Mouse (Mus musculus) testis, adult 2 months (tissue): ENCODE measurements around the gene Ndufv2. TPM values are rescaled to one million over a fixed set of nuclear protein-coding genes. Genes with fewer than 3 reads are reported as not detected.
"Not testable (repeated sequence)": the region's sequence is repeated elsewhere in the genome, so short reads cannot be mapped to it uniquely, and the experiment has no call there.

Experiments used
- H3K27ac ChIP-seq: fragments of 200-500 bp; 2 replicates; pipeline ENCODE4 v1.5.1; 2012; ENCODE audit warnings: low read depth, low read length; ENCODE audit not compliant: control insufficient read depth, insufficient read depth
- H3K27me3 ChIP-seq: fragments of 200-500 bp; 2 replicates; pipeline ENCODE4 v1.6.1; 2012; ENCODE audit warnings: mild to moderate bottlenecking, low read length, moderate library complexity; ENCODE audit not compliant: control insufficient read depth, insufficient read depth
- H3K36me3 ChIP-seq: fragments of 200-500 bp; 2 replicates; pipeline ENCODE4 v1.6.1; 2012; ENCODE audit warnings: mild to moderate bottlenecking, low read length; ENCODE audit not compliant: control insufficient read depth, insufficient read depth
- H3K4me1 ChIP-seq: fragments of 200-500 bp; 2 replicates; pipeline ENCODE4 v1.6.1; 2012; ENCODE audit warnings: low read length; ENCODE audit not compliant: control insufficient read depth, insufficient read depth
- H3K4me3 ChIP-seq: fragments of 200-500 bp; 2 replicates; pipeline ENCODE4 v1.5.1; 2012; ENCODE audit warnings: low read depth, mild to moderate bottlenecking, low read length, moderate library complexity, mixed read lengths; ENCODE audit not compliant: control insufficient read depth
- CTCF ChIP-seq: fragments of 200-500 bp; IDR thresholded peaks from 2 replicates; pipeline ENCODE4 v1.5.1; 2012; ENCODE audit warnings: low read depth, mild to moderate bottlenecking, inconsistent platforms, low read length, moderate library complexity; ENCODE audit not compliant: control insufficient read depth, insufficient read depth, insufficient replicate concordance
- POLR2A ChIP-seq: fragments of 200-500 bp; IDR thresholded peaks from 2 replicates; pipeline ENCODE4 v1.6.1; 2012; ENCODE audit warnings: low read depth, mild to moderate bottlenecking, inconsistent platforms, low read length, moderate library complexity; ENCODE audit not compliant: control insufficient read depth
- polyA plus RNA-seq: library from polyadenylated mRNA; depleted of rRNA; stranded (reverse); fragments of >200 nt; gene quantifications from 2 replicates; pipeline ENCODE4 v1.2.3, GENCODE M21; 2012

Ndufv2 gene
- polyA plus RNA-seq, 1 experiment: 152 TPM

DNA sequence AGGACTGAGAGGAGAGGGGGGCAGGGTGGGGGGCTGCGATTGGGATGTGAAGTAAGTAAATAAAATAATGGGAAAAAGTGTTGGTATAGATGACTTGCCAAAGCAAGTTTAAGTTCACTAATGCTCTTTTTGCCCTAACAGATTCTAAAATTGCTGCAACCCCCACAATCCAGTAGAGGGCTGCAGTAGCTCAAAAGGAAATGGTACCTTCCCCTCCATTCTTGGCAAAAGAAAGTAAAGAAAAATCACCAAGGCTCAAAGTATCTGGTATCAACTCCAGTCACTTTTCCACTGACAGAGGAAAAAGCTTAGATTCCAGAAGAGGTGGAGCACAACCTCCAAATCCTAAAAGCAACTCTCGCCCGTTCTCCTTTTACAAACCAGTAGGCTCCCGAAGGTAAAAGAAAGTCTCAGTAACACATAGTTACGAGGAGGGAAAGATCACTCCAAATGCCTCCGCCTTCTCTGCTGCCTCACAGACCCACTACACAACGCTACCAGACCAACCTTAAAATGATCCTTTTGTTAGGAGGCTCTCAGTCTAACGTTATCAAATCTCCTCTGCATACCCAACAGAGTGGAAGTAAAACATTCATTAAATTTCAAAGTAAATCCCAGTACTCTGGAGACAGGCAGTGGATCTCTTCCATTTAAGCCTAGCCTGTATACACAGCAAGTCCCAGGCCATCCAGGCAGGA, 40.0 kb downstream of the Ndufv2 start:
- Histone ChIP-seq H3K36me3 (no peaks in the 10 kb centered on the region), H3K27ac (no peak overlapping the region), H3K27me3 (no peaks in the 10 kb centered on the region), H3K4me1 (no peaks in the 10 kb centered on the region), H3K4me3 (no peak overlapping the region)
- TF ChIP-seq CTCF: no peak
- no peak for TF ChIP-seq POLR2A

DNA sequence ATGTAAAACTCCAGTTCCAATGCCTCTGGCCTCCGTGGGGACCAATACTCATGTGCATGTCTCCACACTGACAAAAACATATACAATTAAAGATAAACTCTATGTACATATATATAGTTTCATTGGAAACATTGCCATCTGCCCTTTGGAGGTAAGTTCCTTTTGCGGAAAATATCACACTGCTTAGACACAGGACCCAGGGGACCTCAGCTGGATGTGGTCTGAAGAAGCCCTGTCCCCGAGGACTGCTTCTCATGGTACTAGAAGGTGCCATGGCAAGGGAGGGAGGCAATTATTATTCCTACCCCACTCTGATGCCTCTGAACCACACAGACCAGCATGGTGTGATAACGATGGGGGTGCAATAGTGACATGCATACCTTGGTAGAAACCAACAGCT, 43.2 kb downstream of the Ndufv2 start:
- Histone ChIP-seq H3K4me1 (no peaks in the 10 kb centered on the region), H3K27ac (no peak overlapping the region), H3K27me3 (no peaks in the 10 kb centered on the region), H3K36me3 (no peaks in the 10 kb centered on the region), H3K4me3 (no peak overlapping the region)
- TF ChIP-seq CTCF (no peak), POLR2A (no peak)

DNA sequence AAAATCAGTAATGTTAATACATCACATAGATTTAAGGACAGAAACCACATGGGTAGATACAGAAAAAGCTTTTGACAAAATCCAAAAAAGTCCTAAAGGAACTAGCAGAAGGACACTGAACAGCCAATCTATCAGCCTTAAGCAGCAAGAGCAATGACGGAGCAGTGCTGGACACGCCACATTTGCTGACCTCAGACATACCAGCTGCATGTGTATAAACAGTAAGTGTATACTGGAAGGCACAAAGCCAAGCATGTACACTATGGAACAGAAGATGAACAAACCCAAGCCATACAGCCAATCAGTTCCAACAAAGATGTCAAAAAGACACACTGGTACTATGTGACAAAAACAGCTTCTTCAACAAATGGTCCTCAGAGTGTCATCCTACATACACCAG, 44.2 kb downstream of the Ndufv2 start:
- Histone ChIP-seq H3K27me3 (no peaks in the 10 kb centered on the region), H3K27ac (no peak overlapping the region), H3K36me3 (no peaks in the 10 kb centered on the region), H3K4me1 (no peaks in the 10 kb centered on the region), H3K4me3 (no peak overlapping the region)
- TF ChIP-seq CTCF (no peak), POLR2A (no peak)

DNA sequence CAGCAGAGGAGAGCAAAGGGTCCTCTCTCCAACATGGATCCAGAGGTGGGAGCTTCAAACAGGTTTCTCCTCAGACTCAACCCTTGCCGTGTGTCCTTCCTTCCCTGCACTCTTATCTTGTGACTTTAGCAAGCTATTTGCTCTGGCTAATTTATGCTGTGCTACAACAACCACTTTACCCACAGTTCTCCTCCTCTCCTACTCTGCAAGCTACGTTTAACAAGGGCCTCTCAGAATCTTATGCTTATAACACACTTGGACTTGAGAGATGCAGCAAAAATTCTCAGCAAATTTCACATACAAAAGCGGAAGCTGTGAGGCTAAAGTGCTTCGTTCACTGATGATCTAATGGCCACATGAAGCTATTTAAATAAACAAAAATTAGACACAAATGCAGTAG, 48.0 kb downstream of the Ndufv2 start:
- Histone ChIP-seq H3K4me1 (no peaks in the 10 kb centered on the region), H3K27me3 (no peaks in the 10 kb centered on the region), H3K4me3 (no peak overlapping the region), H3K27ac (no peak overlapping the region), H3K36me3 (no peaks in the 10 kb centered on the region)
- TF ChIP-seq CTCF: no peak
- TF ChIP-seq POLR2A: no peak

DNA sequence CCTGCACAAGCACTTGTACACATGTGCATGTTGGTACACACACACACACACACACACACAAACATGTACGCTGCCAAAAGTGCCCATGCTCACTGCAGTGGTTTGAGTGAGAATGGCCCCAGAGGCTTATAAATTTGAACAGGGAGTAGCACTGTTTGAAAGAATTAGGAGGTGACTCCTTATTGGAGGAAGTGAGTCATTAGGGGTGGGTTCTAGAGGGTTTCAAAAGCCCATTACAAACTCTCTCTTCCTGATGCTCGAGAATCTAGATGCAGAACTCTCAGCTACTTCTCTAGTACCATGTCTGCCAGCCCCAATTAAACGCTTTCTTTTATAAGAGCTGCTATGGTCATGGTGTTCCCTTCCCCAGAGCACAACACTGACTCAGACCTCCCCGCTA, 52.6 kb downstream of the Ndufv2 start:
- no peak for TF ChIP-seq CTCF
- TF ChIP-seq POLR2A: no peak
- no peaks in the 10 kb centered on the region for H3K36me3 ChIP-seq

DNA sequence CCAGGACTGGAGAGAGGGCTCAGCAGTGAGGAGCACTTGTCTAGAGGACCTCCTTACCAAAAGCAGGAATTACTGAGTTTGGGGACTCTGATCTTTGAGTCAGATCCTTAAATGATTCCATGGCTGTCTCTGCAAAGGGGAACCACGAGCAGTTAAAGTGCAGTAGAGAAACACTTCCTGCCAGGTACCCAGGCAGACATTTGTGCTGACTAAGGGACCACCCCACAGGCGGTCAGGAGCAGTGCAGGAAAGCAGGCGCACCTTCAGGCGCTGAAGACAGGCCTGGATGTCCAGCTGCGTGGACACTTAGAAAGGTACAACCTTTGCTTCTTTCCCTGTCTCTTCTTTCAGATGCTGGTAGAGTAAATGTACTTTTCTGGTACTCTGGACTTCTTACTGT, 53.2 kb downstream of the Ndufv2 start:
- no peaks in the 10 kb centered on the region for H3K36me3 ChIP-seq
- H3K4me1 ChIP-seq: no peaks in the 10 kb centered on the region
- TF ChIP-seq CTCF: no peak
- H3K27ac ChIP-seq: no peak overlapping the region
- H3K27me3 ChIP-seq: no peaks in the 10 kb centered on the region
- H3K4me3 ChIP-seq: no peak overlapping the region

More for the DNA sequence above, 52.6 kb downstream of the Ndufv2 start:
- no peaks in the 10 kb centered on the region for H3K4me1 ChIP-seq
- no peak overlapping the region for H3K4me3 ChIP-seq
- no peaks in the 10 kb centered on the region for H3K27me3 ChIP-seq
- no peak overlapping the region for H3K27ac ChIP-seq

DNA sequence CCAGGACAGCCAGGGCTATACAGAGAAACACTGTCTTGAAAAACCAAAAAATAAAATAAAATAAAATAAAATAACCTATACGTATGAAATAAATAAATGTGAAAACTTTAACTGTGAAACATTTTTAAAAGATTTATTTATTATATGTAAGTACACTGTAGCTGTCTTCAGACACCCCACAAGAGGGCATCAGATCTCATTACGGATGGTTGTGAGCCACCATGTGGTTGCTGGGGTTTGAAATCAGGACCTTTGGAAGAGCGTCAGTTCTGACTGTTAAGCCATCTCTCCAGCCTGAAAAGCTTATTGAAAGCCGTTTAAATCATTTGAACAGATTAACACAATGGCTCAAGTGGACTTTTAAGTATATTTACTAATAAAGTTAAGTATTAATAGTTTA, 57.7 kb downstream of the Ndufv2 start:
- H3K27ac ChIP-seq, H3K27me3 ChIP-seq, H3K4me3 ChIP-seq, H3K4me1 ChIP-seq, H3K36me3 ChIP-seq: not testable (repeated sequence)

DNA sequence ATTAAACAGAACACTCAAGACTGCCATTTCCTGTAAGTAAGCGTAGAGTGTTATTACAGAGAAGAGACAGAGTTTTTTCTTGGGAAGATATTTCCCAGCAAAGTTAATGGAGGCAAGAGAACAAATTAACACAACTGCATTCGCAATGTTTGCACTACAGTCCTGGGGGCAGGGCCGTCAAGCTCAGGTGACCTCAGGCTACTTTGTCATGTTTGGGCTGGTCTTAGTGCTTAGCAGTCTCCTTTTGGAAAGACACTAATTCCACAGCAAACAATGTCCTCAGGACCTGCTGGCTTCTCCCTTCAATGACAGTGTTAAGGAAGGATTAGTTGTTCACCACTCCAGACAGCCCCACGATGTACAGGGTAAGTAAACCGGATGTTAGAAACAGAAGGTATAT, 60.3 kb downstream of the Ndufv2 start:
- Histone ChIP-seq H3K4me1 (no peaks in the 10 kb centered on the region), H3K27me3 (no peaks in the 10 kb centered on the region), H3K4me3 (no peak overlapping the region), H3K27ac (no peak overlapping the region), H3K36me3 (no peaks in the 10 kb centered on the region)
- TF ChIP-seq POLR2A: no peak
- no peak for TF ChIP-seq CTCF
